Mouse (Mus musculus): Measurements from ENCODE around the gene Aptx.

Gene Aptx

GRCm38 (mm10) chr4:40666237-40667012 is 36.6 kb downstream of the Aptx start:
- DNase-seq, result no peak

- no peak for DNase-seq
These were observed 51.9 kb downstream of the Aptx start for GRCm38 (mm10) chr4:40651055-40651454.

- no peak for DNase-seq
These were observed 53.9 kb downstream of the Aptx start for GRCm38 (mm10) chr4:40649111-40649510.

GRCm38 (mm10) chr4:40643567-40643966 is 59.4 kb downstream of the Aptx start:
- no peak for DNase-seq

GRCm38 (mm10) chr4:40640991-40641390 is 62.0 kb downstream of the Aptx start:
- DNase-seq, result no peak
